Mouse (Mus musculus) gastrocnemius, adult 8-10 months (tissue): ENCODE results near the gene Cgnl1. TPM values are rescaled to one million over a fixed set of nuclear protein-coding genes. Genes with fewer than 3 reads are reported as not detected.

ENCODE experiments used
- DNase-seq, 2 experiments: peaks; one replicate each; pipeline ENCODE4 v3.0.0; 2022; ENCODE audit warnings: low spot score in 2 of 2
- total RNA-seq, 4 experiments: library from RNA; stranded (reverse); gene quantifications; 2 replicates each; pipeline ENCODE4 v1.2.4; 2022

Gene Cgnl1
- total RNA-seq, 4 experiments from 2014 or later, result 2.8 to 5.4 (median 3.9) TPM

- no peak for DNase-seq
Observed at GRCm38 (mm10) chr9:71588930-71589592, 182.3 kb downstream of the Cgnl1 start.

GRCm38 (mm10) chr9:71586408-71586807 lies 185.0 kb downstream of the Cgnl1 start:
- no peak for DNase-seq

DNA sequence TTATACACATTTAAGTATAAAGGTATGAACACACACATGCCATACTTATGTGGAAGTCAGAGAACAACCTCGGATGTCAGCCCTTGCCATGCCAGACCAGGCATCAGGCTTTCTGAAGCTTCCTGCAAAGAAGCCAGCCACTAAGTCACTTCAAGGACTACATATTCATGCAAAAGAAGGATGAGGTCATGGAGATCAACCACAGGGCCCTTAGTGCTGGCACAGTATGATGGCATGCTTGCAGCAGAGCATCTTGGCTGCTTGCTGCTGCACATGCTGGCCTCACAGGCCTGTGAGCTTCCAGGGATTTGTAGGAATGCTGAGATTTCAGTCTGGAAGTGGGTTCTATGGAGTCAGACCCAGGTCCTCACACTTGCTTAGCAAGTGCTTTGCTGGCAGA lies 188.6 kb downstream of the Cgnl1 start:
- DNase-seq, result no peak

DNA sequence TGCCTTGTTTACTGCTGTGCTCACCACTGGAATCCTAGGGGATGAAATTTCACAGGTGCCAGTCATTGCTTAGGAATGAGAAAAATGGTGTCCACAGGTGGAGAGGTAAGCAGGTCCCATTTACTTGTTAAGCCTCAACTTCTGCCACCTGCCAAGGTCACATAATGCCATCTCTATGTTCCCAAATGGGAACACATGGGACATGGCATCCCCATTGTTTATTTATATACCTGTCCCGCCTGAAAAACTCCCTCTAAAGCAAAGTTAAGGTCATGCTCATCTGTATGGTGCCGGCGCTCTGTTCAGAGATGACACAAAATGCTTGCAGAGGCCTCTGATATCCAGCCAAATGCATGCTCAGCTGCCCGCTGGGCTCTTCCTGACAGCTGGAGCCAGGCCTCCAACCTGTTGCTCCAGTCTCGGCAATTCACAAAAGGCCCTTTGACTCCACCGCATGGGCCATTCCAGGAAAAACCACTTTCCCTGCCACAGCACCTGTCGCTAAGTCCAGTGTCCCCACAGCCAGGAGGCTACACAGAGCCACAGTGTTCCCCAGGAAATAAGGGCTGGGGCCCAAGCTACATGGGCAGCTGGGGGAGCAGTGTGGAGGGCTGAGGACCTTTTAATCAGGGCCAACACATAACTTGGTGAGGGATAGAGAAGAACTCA lies 192.4 kb downstream of the Cgnl1 start:
- DNase-seq, result no peak

Other genes starting within 250 kb of the Cgnl1 start
- 1 to 10 TPM; 1.8 to 3.2 (median 2.5) TPM for gene Myzap, start 179.2 kb downstream of the Cgnl1 start, total RNA-seq